Mouse (Mus musculus): ENCODE measurements around the gene Zwilch. TPM values are rescaled to one million over a fixed set of nuclear protein-coding genes. Genes with fewer than 3 reads are reported as not detected.

Zwilch gene
- polyA plus RNA-seq, 1 experiment: 4.4 TPM

DNA sequence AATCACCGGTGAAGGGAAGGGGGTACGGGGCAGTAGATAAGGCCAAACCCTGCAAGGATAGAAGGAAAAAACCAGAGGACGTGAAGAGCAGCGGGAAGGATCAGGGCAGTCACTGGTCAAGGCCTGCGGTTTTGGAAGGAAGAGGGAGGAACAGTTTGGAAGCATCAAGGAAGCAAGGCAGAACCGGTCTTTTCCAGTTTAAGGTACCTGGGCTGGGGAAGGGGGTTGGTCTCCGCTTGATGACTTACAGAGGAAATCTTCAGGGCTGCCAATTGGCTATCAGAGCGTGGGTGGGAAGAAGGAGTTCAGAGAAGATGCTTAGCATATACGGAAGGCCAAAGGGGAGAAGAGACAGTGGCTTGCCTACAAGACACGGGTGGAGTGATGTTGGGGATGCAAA, 50.3 kb downstream of the Zwilch start:
- TF ChIP-seq GATA1 (IDR thresholded peaks at IDR 0.05; ENCODE audit: low read length): no peak

DNA sequence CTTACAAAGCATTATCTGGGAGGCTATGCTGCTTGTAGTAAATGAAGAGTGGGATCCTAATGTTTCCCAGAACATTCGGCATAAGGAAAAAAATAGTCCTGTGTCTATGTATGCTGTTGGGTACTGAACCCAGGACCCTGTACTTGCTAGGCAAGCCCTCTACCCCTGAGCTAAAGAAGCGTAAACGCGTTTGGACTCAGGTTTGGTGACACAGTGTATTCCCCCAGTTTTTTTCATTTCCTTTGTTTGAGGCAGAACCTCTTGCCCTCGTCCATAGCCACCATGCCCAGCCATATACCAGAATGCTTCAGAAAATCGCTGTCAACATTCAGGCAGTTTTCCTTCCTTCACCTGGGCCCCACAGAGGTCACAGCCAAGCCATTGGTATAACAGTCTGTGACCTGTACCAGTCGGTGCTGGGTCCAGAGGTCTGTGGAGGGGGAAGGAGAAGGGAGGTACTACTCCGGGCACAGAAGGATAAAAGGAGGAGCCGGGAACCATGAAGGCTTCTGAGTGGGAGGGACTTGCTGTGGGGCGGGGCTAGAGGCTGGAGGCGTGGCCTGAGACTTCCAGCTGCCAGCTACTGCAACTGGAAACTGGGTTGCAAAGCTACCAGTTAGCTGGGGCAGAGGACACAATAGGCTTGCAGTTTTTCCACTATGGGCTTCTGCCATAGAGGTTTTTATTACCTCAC, 52.2 kb downstream of the Zwilch start:
- TF ChIP-seq GATA1 (IDR thresholded peaks at IDR 0.05; ENCODE audit: low read length): no peak

DNA sequence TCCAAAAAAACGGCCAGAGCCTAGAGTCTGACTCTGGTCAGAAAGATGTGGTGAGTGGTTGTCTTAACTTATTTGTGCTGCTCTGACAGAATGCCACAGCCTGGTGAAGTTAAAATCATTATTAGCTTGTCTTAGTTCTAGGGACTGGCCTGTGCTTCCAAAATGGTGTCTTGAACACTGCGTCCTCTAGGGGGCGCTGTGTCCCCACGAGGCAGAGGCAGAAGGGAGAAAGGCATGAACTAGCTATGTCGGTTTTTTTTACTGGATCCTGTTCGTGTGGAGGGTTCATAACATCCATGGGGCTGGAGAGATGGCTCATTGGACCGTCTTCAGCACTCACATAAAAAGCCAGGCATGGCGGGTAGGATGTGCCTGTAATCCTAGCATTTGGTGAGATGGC, 53.0 kb downstream of the Zwilch start:
- TF ChIP-seq GATA1 (IDR thresholded peaks at IDR 0.05; ENCODE audit: low read length): no peak

DNA sequence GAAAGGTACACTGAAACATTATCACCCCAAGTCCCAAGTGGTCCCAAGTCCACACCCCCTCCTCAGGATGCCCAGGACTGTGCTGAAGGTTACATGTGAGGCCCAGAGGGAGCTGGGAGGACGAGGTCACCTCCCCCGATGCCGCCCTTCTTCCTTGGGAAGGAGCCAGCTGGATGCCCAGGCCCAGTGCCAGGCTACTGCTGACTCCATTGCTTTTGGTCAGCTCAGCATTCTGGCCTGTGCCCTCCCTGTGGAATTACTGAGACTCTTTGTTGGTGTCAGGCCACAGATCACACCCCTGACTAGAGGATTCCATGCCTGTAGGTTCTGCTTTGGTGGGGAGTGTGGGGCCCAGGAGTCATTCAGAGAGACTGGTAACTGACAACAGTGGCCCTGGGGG, 56.0 kb downstream of the Zwilch start, which contains the start of gene Lctl:
Gene Lctl, plus strand, starts transcription at position 272 of the 400 bp plus-strand sequence.
- no peak for TF ChIP-seq GATA1 (IDR thresholded peaks at IDR 0.05; ENCODE audit: low read length)

DNA sequence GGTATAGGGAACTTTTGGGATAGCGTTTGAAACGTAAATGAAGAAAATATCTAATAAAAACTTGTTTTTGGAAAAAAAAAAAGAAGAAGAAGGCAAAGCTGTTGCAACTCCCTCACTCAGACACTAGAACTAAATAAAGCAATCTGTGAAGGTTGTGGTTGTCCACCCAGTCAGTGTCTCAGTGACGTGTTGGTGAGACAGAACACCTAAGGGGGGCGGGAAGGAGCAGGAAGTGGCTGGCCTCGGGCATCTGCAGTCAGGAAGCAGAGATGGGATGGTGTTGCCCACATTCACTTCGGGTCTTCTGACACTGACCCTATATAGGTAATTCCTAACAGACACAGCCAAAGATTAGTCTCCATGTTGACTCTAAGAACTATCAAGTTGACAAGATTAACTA, 57.1 kb downstream of the Zwilch start:
- TF ChIP-seq GATA1 (IDR thresholded peaks at IDR 0.05; ENCODE audit: low read length): no peak

DNA sequence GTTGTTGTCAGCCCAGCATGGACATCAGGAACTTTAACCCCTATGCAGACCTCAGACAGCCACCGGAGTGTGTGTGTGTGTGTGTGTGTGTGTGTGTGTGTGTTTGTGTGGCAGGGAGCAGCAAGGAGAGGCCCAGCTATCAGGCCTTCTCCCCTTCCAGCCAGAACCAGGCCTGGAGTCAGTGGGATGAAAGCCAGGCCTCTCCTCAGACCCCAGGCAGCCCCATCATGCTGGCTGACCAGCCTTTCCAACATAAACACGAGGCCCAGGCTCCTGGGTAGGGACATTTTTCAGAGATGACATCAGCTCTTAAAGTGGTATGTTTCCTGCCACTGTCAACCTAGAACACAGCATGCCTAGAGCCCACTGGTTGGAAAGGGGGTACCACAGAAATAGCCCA, 58.3 kb downstream of the Zwilch start:
- TF ChIP-seq GATA1 (IDR thresholded peaks at IDR 0.05; ENCODE audit: low read length): no peak

DNA sequence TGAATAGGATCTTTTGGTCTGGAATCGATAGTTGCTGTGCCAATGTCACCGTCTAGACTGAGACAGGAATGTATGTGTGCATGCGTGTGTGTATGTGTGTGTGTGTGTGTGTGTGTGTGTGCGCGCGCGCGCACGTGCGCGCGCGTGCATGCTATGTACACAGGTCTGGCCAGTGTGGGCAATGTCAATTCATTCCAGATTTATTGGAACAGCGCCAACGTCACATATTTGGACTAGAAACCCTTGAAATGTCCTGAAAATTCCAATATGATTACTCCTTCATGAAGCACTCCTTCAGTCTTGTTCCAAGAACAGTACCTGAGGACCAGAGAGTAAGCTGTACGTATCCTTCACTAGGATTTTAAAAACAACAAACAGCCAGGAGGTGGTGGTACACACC, 62.4 kb downstream of the Zwilch start:
- no peak for TF ChIP-seq GATA1 (IDR thresholded peaks at IDR 0.05; ENCODE audit: low read length)

DNA sequence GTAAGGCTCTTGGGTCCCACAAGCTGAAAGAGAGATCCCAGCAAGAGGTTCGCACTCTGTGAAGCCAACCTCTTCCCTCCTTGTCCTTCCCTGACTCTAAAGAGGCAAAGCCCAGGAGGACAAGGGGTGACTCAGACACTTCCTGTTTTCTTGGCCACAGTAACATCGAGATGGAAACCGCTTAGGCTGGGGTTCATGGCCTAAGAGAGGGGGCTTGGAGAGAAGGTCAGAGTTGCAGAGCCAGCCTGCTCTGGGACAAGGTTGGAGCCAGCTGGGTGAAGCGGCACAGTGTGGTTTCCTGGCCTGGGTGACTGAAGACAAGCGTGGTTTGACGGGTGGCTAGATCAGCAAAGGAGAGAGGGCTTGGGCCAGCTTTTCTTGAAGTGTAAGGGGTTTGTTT, 67.6 kb downstream of the Zwilch start:
- TF ChIP-seq GATA1 (IDR thresholded peaks at IDR 0.05; ENCODE audit: low read length): no peak

DNA sequence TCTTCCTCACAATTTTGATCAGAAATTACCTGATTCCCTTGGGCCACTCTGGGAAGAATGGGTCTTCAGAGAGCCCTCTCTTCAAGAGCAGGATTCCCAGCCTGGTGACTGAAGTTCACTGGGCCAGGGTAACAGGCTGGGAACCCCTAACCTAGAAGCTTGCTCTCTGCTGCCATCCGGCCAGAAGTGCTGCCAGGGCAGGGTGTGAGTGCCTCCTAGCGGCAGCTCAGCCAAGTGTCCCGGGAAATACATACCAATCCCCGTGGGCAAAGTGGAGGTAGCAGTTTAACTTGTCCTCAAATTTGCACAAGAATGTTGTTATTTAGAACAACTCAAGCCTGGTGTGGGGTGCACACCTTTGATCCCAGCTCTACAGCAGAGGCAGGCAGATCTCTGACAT, 72.5 kb downstream of the Zwilch start:
- TF ChIP-seq GATA1 (IDR thresholded peaks at IDR 0.05; ENCODE audit: low read length): no peak

DNA sequence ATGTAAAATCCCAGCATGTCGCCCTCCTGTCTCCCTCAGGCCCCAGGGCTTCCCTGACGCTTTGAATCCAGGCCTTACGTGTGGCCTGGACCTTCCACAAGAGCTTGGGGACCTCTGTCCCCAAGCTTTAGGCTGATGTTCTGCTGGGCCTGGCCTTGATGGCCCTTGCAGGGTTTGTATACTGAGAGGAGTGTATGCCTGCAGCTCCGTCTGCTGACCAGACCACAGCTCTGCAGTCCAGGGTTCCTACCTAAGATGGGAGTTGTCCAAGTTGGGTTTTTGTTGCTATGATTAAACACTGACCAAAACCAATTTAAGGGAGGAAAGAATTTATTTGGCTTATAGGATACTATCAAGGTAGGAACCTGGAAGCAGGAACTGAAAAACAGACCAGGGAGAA, 74.6 kb downstream of the Zwilch start:
- TF ChIP-seq GATA1 (IDR thresholded peaks at IDR 0.05; ENCODE audit: low read length): no peak

DNA sequence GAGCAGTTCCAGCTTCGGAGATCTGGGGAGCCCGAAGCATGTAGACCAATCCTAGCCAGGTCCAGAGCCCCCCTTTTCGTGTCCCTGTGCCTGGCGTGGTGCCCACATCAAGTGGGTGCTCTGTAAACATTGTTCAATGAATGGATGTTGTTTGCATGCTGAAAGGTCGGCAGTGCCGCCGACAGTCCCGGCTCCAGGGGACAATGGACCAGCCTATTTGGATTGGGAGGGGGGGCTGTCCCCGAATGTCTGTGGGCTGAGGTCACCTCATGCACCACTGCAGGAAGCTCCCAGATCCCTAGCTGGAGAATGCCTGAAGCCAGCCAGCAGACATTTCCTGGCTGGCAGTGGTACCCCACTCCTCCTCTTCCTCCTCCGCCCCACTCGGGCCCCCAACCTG, 78.8 kb downstream of the Zwilch start:
- no peak for TF ChIP-seq GATA1 (IDR thresholded peaks at IDR 0.05; ENCODE audit: low read length)

DNA sequence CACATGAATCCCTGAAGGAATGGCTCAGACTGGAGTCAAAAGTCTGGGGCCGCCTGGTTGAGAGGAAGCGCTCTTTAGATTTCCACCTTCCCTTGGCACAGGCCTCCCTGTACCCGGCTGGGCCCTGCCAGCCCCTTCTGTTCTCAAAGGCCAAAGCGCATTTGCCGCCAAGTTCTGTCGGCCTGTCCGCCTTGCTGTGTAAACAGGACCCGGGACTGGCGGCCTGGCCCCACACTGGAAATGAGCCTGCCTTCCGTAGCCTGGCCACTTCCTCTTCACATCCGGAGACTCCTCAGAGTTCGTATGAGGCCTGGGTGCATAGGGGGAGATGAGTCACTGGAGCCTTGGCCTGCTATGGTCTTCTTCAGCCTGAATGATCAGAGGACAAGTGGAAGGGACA, 83.9 kb downstream of the Zwilch start:
- no peak for TF ChIP-seq GATA1 (IDR thresholded peaks at IDR 0.05; ENCODE audit: low read length)

DNA sequence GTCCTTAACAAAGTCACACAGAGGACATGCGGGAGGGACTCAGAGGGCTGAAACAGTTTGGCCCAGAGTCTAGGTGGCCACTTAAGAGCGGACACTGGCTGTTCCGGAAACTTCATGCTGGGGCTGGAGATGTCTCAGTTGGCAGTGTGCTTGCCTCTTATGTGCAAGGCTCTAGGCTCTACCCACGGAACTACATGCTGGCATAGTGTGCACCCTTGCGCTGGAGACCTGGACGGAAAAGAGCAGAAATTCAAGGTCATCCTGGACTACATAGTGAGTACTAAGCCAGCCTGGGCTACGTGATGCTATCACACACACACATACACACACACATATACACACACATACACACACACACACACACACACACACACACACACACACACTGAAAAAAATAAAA, 84.6 kb downstream of the Zwilch start:
- no peak for TF ChIP-seq GATA1 (IDR thresholded peaks at IDR 0.05; ENCODE audit: low read length)

DNA sequence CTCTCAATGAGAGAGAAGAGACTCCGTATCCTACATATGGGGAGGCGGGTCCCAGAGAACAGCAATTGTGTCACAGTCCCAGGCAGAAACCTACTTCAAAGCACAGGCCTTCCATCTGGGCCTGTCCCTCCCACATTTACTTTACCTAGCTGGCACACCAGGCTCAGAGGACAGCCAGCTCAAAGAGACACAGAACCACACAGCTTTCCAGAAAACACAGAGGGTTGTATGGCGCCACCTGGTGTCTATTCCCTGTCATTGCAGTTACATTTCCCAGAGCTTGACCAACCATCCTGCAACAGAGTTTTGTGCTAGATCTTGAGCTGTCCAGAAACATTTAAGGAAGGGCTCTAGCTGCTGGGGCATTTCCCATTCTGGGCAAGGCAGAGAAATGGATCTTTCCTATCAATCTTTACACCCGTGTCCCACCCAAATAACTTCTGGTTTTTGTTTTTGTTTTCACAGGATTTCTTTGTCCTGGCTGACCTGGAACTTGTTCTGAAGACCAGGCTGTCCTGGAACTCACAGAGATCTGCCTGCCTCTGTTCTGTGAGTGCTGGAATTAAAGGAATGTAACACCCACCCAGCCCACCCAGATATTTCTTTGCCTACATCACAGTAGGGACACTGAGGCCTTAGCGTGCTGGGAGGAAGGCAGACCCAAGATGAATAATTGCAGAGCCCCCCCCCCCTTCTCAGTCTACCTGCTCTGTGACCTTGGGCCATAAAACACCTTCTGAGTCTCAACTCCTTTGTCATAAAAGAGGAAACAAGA, 85.3 kb downstream of the Zwilch start:
- TF ChIP-seq GATA1 (IDR thresholded peaks at IDR 0.05; ENCODE audit: low read length): no peak

Other genes starting within 250 kb of the Zwilch start
- gene Smad6, start 151.0 kb downstream of the Zwilch start, polyA plus RNA-seq (2012): 11.2 and 14.2 TPM in 2 replicates
- gene Lctl, start 56.0 kb downstream of the Zwilch start, polyA plus RNA-seq (2012): not detected in 2 replicates
- 204 and 240 TPM in 2 replicates for gene Rpl4, start 271 bp upstream of the Zwilch start, polyA plus RNA-seq (2012)
- 1.3 and 2.8 TPM in 2 replicates for gene Snapc5, start 6.2 kb upstream of the Zwilch start, polyA plus RNA-seq (2012)
- not detected in 2 replicates for gene Uchl4, start 62.1 kb upstream of the Zwilch start, polyA plus RNA-seq (2012)
- 25.3 and 31.1 TPM in 2 replicates for gene Map2k1, start 80.5 kb upstream of the Zwilch start, polyA plus RNA-seq (2012)
- gene Tipin, start 108.5 kb upstream of the Zwilch start, polyA plus RNA-seq (2012): 1.6 and 3.3 TPM in 2 replicates
- 4.8 and 4.9 TPM in 2 replicates for gene Dis3l, start 168.2 kb upstream of the Zwilch start, polyA plus RNA-seq (2012)
- gene Megf11, start 212.5 kb upstream of the Zwilch start, polyA plus RNA-seq (2012): 0.12 and 0.18 TPM in 2 replicates

Data from G1E-ER4 (cell line).